Mouse (Mus musculus) heart, embryonic 14.5 days (tissue): ENCODE measurements around the gene Pax5. TPM values are rescaled to one million over a fixed set of nuclear protein-coding genes. Genes with fewer than 3 reads are reported as not detected.
"Not testable (repeated sequence)": the region's sequence is repeated elsewhere in the genome, so short reads cannot be mapped to it uniquely, and the experiment has no call there.

ENCODE experiments used
- ATAC-seq: fragments of 200-750 bp; cut with Nextera tagmentation; 2 replicates; pipeline ENCODE4 v1.8.0; 2017; ENCODE audit warnings: low read depth, moderate TSS enrichment; ENCODE audit not compliant: insufficient number of reproducible peaks, insufficient read depth, low FRiP score
- H3K27ac ChIP-seq, 2 experiments: fragments of 200-500 bp in 1 of 2; fragments of 300-500 bp in 1 of 2; sonication (generic) in 1 of 2; replicated peaks in 1 of 2; 2 replicates each; pipeline ENCODE4 v1.5.1; 2012 to 2014; ENCODE audit warnings: low read depth in 2 of 2, low read length in 2 of 2, control low read depth in 1 of 2, mild to moderate bottlenecking in 1 of 2, mixed read lengths in 1 of 2; ENCODE audit not compliant: control insufficient read depth in 1 of 2, insufficient read depth in 1 of 2
- H3K27me3 ChIP-seq: fragments of 300-500 bp; sonication (generic); 2 replicates; pipeline ENCODE4 v1.6.1; 2014; ENCODE audit warnings: mild to moderate bottlenecking, low read length, control low read depth; ENCODE audit not compliant: control insufficient read depth, insufficient read depth
- H3K36me3 ChIP-seq: fragments of 300-500 bp; sonication (generic); 2 replicates; pipeline ENCODE4 v1.6.1; 2014; ENCODE audit warnings: mild to moderate bottlenecking, control low read depth, low read length, mixed read lengths; ENCODE audit not compliant: control insufficient read depth, insufficient read depth
- H3K4me1 ChIP-seq, 2 experiments: fragments of 200-500 bp in 1 of 2; fragments of 300-500 bp in 1 of 2; sonication (generic) in 1 of 2; 2 replicates each; pipeline ENCODE4 v1.6.1; 2012 to 2014; ENCODE audit warnings: low read length in 2 of 2, control low read depth in 1 of 2, mixed read lengths in 1 of 2; ENCODE audit not compliant: control insufficient read depth in 2 of 2, insufficient read depth in 2 of 2
- H3K4me2 ChIP-seq: fragments of 300-500 bp; sonication (generic); 2 replicates; pipeline ENCODE4 v1.6.1; 2014; ENCODE audit warnings: mild to moderate bottlenecking, low read length
- H3K4me3 ChIP-seq, 2 experiments: fragments of 200-500 bp in 1 of 2; fragments of 300-500 bp in 1 of 2; sonication (generic) in 1 of 2; 2 replicates each; pipeline ENCODE4 v1.5.1; 2012 to 2014; ENCODE audit warnings: low read length in 2 of 2, mild to moderate bottlenecking in 2 of 2, control low read depth in 1 of 2, low read depth in 1 of 2, moderate library complexity in 1 of 2; ENCODE audit not compliant: control insufficient read depth in 1 of 2, insufficient read depth in 1 of 2
- H3K9ac ChIP-seq: fragments of 300-500 bp; sonication (generic); 2 replicates; pipeline ENCODE4 v1.6.1; 2014; ENCODE audit warnings: mild to moderate bottlenecking, low read length
- H3K9me3 ChIP-seq: fragments of 300-500 bp; sonication (generic); 2 replicates; pipeline ENCODE4 v1.6.1; 2016; ENCODE audit warnings: low read length, control low read depth; ENCODE audit not compliant: control insufficient read depth
- WGBS: fragments of 180-500 bp; shearing (Covaris S2); extraction: QIAGEN DNeasy Blood & Tissue Kit; methylation state at CpG from one replicate; pipeline ENCODE4 v1.1.7; 2014; 5-methylcytosine and 5-hydroxymethylcytosine counted together
- polyA plus RNA-seq: library from polyadenylated mRNA; unstranded; fragments of >200 nt; fragmentation: Nextera tagmentation; extraction: Ambion mirVana; gene quantifications from 2 replicates; pipeline ENCODE4 v1.2.1, GENCODE M21; 2014

The Pax5 gene
- polyA plus RNA-seq = not detected in 2 replicates

DNA sequence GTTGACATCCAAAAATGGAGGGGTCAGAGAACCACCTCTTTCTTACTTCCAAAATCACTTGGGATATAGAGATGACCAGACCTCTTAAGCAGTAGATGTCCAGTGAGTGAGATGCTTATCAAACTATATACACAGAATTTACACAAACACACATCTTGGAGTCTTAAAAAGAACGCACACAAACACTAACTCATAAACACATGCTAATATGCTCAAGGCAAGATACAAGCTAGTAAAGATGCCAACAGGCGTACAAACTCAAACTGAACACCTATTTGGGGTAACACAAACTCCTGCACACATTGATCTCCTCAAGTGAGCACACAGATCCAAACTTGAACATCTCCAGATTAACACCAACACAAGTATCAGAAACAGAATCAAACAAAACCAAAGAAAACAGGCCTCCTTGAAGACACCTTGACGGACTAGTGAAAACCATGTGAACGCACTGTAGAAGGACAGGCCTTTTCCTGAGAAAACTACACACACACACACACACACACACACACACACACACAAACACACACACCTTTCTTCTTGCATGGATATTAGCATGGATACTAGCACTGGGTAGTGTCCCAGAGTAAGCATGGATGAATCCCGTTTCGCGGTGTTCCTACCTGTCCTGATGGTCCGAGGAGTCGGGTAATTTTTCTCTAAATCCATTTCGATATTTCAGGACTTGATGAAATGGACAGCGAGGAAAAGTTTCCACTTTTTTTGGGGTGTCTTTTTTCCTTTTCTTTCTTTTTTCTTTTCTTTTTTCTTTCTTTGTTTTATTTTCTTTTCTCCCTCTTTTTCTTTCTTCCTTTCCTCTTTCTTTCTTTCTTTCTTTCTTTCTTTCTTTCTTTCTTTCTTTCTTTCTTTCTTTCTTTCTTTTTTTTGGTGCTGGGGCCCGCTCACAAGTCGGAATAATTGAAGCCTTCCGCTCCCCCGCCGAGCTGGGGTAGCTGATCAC is at the start of gene Pax5:
Pax5 (minus strand) TSS at position 748 of the 961 bp plus-strand sequence.
- peak within 1 kb of the TSS in 1 of 2 experiments; percentile 8; a peak in 1 of 4 replicates for H3K4me3 ChIP-seq
- H3K36me3 ChIP-seq = no peaks in the 10 kb centered on the region
- H3K4me1 ChIP-seq = peaks cover 0 to 9% of the 10 kb centered on the region in 2 experiments; a peak in 3 of 4 replicates
- no peak within 1 kb of the TSS for H3K9ac ChIP-seq
- no peak within 1 kb of the TSS for H3K27ac ChIP-seq
- peaks cover 98% of the 10 kb centered on the region for H3K27me3 ChIP-seq
- ATAC-seq = no peak
- 28% methylated on average over 16 of the region's 16 CpGs for WGBS
- H3K9me3 ChIP-seq = no peaks in the 10 kb centered on the region
- no peak within 1 kb of the TSS for H3K4me2 ChIP-seq

DNA sequence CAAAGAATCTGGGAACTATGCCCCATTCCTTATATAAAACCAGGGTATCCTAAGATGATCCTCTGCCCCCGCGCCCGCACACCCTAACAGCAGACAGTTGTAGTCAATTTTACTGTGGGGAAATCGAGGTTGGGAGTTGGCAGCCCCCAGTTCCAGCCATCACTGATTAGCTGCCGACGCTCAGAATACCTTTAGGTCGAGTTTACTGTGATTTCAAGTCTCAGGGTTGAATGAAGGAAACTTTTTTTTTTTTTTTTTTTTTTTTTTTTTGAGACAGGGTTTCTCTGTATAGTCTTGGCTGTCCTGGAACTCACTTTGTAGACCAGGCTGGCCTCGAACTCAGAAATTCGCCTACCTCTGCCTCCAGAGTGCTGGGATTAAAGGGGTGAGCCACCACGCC is 46.8 kb upstream of the Pax5 start:
- not testable (repeated sequence) for H3K27me3 ChIP-seq, H3K4me1 ChIP-seq, H3K9me3 ChIP-seq, ATAC-seq, H3K36me3 ChIP-seq
- Histone ChIP-seq H3K27ac (peak overlapping the region; percentile 86 to 88), H3K9ac (peak overlapping the region; percentile 95), H3K4me2 (peak overlapping the region; percentile 68), H3K4me3 (peak overlapping the region; percentile 91 to 92)
- 6% methylated on average over 10 of the region's 10 CpGs for WGBS

DNA sequence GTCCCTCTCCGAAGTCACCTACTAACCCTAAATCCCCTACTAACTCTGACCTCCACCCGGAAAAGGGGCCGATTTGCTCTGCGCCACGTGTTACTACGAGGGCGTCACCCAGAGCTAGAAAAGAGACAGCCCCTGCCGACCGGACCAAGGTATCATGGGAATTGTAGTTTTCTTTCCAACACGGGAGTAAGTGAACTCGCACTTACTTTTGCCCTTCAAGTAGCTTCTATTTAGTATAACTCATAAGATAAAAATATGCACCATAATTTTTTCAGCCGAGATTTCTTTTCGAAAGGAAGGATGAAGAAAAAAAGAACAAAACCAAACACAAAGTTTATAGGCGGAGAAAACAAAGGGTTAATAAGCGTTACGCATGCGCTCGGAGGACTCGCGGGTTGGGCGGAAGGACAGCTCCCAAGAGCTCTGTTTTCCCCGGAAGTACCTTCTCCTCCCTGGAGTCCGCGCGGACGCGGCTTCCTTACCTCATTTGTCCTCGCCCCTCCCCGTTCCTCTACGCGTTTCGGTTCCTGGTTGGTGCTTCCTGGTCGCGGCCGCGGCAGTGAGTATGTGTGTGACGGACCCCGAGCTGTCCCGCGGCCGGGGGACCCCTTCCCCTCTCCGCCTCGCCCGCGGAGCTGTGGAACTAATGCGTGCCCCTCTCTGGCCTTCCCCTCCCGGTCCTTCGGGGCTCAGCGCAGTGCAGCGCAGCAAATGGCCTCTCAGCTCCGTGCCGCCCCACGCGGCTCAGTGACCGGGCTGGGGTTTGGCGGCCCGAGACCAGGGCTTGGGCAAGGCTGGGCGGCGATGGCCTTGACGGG is 46.1 kb upstream of the Pax5 start:
- Histone ChIP-seq H3K4me2 (peak overlapping the region; percentile 68), H3K9me3 (no peaks in the 10 kb centered on the region), H3K9ac (peak overlapping the region; percentile 95), H3K4me3 (peak overlapping the region; percentile 91 to 92), H3K27me3 (no peaks in the 10 kb centered on the region), H3K4me1 (no peaks in the 10 kb centered on the region), H3K27ac (peak overlapping the region; percentile 86 to 88), H3K36me3 (no peaks in the 10 kb centered on the region)
- under 1% methylated on average over 60 of the region's 60 CpGs for WGBS
- ATAC-seq = peak; percentile 97

DNA sequence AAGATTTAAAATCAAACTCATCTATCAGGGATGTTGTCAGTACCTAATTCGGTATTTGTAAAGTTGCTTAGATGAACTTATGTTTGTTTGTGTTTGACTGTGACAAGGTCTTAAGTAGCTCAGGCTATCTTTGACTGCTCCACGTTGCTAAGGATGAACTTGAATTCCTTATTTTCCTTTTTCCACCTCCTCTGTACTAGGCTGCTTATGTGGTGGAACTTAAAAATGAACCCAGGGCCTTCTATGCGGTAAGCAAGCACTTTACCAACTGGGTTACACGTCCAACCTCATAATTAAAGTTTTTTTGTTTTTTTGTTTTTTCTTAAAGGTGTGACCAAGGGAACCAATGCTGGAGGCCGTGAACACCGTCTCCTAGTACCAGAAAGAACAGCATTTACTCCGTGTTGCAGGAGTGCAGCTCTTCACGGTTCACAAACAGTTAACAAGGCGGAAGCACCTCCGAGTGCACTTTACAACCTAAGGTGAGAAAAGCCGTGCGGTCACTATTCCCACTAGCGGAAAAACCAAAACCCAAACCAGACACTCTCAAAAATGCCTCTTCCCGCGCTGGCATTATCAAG is 45.4 kb upstream of the Pax5 start, which contains the start of gene Zcchc7:
Zcchc7 (plus strand) TSS at position 325 of the 581 bp plus-strand sequence.
- ATAC-seq = peak; percentile 9; the same call in 1 of the 2 replicates
- WGBS = 5% methylated on average over 15 of the region's 15 CpGs

DNA sequence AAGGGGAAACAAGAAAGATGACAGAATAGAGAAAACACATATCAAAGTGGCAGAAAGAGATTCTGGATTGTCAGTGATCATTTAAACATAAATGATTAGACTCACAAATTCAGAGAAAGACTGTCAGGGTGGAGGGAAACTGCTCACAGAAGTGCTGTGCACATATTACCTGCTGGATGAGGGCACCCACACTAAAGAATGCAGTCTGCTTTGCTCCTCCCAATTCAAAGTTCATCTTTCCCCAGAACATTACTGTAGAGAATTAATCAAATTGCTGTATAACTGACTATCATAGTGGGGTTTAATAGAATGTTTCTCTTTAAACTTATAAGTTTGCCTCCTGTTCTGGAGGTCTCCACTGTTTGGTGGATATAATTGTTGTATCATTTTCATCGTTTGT is 30.2 kb upstream of the Pax5 start:
- Histone ChIP-seq H3K4me1 (no peaks in the 10 kb centered on the region), H3K36me3 (no peaks in the 10 kb centered on the region), H3K9ac (no peak overlapping the region), H3K4me2 (no peak overlapping the region), H3K27me3 (no peaks in the 10 kb centered on the region), H3K4me3 (no peak overlapping the region), H3K9me3 (0 out of 2 replicates have a peak, but pooled peaks cover 6% of the 10 kb centered on the region), H3K27ac (no peak overlapping the region)
- no peak for ATAC-seq
- WGBS = 46% methylated on average over 1 of the region's 1 CpGs

More for the DNA sequence above, 45.4 kb upstream of the Pax5 start, which contains the start of gene Zcchc7:
- Histone ChIP-seq H3K9me3 (no peaks in the 10 kb centered on the region), H3K4me3 (peak within 1 kb of the TSS; percentile 91 to 92), H3K4me1 (no peaks in the 10 kb centered on the region), H3K27ac (peak within 1 kb of the TSS; percentile 86 to 88), H3K4me2 (peak within 1 kb of the TSS; percentile 68), H3K27me3 (no peaks in the 10 kb centered on the region), H3K9ac (peak within 1 kb of the TSS; percentile 95), H3K36me3 (no peaks in the 10 kb centered on the region)

DNA sequence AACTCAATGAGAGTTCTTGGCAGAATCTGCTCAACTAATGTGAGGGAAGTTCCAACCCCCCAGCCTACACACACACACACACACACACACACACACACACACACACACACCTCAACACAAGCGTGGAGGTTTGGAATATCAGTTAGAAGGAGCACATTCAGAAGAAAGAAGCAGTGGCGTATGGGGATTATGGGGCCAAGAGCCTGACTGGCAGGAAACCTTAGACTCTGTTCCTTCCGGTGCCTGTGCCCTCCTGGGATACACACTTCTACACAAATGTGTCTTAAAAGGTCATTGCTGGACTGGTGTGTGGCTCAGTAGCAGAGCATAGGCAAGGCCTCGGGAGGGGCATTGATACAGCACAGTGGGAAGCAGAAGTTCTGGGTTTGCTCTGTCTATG is 10.9 kb upstream of the Pax5 start:
- Histone ChIP-seq H3K27me3 (peaks cover 36% of the 10 kb centered on the region), H3K27ac (no peak overlapping the region), H3K9me3 (no peaks in the 10 kb centered on the region), H3K4me2 (no peak overlapping the region), H3K9ac (no peak overlapping the region), H3K36me3 (no peaks in the 10 kb centered on the region), H3K4me1 (no peaks in the 10 kb centered on the region), H3K4me3 (no peak overlapping the region)
- 76% methylated on average over 4 of the region's 4 CpGs for WGBS
- ATAC-seq = no peak

DNA sequence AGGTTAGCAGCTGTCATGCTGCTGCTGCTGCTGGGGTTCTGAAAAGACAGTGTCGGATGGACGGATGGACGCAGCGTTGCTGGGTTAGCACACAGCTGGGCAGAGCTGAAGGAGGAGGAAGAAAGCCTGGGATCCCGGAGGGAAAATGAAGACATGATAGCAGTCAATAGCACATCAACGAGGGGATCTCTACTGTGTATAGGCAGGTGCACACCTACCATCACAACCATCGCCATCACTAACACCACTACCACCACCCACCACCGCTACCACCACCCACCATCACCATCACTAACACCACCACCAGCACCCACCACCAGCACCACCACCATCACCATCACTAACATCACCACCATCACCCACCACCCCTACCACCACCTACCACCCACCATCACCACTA is 9.8 kb upstream of the Pax5 start:
- no peak overlapping the region for H3K27ac ChIP-seq
- no peak overlapping the region for H3K4me2 ChIP-seq
- no peaks in the 10 kb centered on the region for H3K36me3 ChIP-seq
- no peaks in the 10 kb centered on the region for H3K9me3 ChIP-seq
- no peak for ATAC-seq
- 79% methylated on average over 8 of the region's 8 CpGs for WGBS
- no peak overlapping the region for H3K4me3 ChIP-seq
- H3K4me1 ChIP-seq = no peaks in the 10 kb centered on the region
- peaks cover 44% of the 10 kb centered on the region for H3K27me3 ChIP-seq
- H3K9ac ChIP-seq = no peak overlapping the region
